Mouse (Mus musculus): ENCODE results near the gene Usp9x. TPM values are rescaled to one million over a fixed set of nuclear protein-coding genes. Genes with fewer than 3 reads are reported as not detected.

The Usp9x gene
- polyA plus RNA-seq, 1 experiment from 2014 or later, result 10.8 TPM

GRCm38 (mm10) chrX:13046893-13047435, 24.3 kb upstream of the Usp9x start:
- H3K27me3 ChIP-seq (ENCODE audit: insufficient read depth, low read length), result no peaks in the 10 kb centered on the region
- peak overlapping the region; percentile 58; the same call in 1 of the 2 replicates for H3K4me2 ChIP-seq (ENCODE audit: low read depth, low read length)
- H3K36me3 ChIP-seq (replicated peaks; ENCODE audit: insufficient read depth, low read length), result no peaks in the 10 kb centered on the region
- no peak overlapping the region for H3K9ac ChIP-seq (replicated peaks)
- H3K4me3 ChIP-seq (ENCODE audit: low read depth, low read length), result no peak overlapping the region
- ATAC-seq, result no peak
- TF ChIP-seq EP300 (IDR thresholded peaks at IDR 0.05; ENCODE audit: low read depth) (no peak), CTCF (IDR thresholded peaks at IDR 0.05; ENCODE audit: low read depth) (no peak)
- no peak for DNase-seq
- no peaks in the 10 kb centered on the region for H3K9me3 ChIP-seq (ENCODE audit: low read length)
- peaks cover 3% of the 10 kb centered on the region; the same call in 1 of the 2 replicates for H3K4me1 ChIP-seq (ENCODE audit: insufficient read depth)
- WGBS (ENCODE audit: insufficient replicate concordance), result 55% methylated on average over 6 of the region's 6 CpGs
- no peak overlapping the region for H3K27ac ChIP-seq (ENCODE audit: low read depth)

DNA sequence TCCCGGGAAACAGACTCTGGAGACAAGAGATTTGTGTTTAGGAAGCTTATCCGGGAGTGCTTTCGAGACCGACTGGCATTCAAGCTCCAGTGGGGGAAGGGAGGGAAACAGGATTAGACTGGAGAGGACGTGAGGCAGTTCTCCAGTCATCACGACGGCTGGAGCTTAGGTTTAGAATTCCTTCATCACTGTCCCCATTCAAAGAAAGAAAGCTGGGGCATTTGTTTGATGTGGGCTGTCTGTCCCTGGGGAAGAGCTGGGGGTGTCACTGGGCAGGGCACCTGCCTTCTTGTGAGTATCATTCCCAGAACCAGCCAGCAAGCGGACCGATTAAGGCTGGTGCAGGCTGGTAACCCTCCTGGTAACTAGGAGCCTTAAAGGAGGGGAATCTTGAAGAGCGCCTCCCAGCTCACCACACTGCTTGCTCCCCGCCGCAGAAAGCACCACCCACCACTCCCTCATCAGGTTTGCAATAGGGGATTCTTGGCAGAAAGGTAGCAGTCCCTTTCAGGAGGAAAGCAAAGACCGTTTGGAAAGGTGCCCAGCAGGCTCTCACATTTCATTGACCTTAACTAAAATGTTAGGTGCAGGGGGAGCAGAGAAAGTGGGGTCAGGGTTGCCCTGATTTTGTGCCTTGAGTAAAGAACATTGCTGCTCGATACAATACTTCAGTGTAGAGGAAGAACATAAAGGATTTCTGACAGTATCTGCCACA, 23.5 kb upstream of the Usp9x start:
- no peak for ATAC-seq
- no peaks in the 10 kb centered on the region for H3K36me3 ChIP-seq (replicated peaks; ENCODE audit: insufficient read depth, low read length)
- peak overlapping the region; percentile 44; the same call in 1 of the 2 replicates for H3K27ac ChIP-seq (ENCODE audit: low read depth)
- TF ChIP-seq CTCF (IDR thresholded peaks at IDR 0.05; ENCODE audit: low read depth) (no peak), EP300 (IDR thresholded peaks at IDR 0.05; ENCODE audit: low read depth) (no peak)
- 0 out of 2 replicates have a peak overlapping the region, but pooled peaks have one; percentile 17 for H3K4me3 ChIP-seq (ENCODE audit: low read depth, low read length)
- no peaks in the 10 kb centered on the region for H3K27me3 ChIP-seq (ENCODE audit: insufficient read depth, low read length)
- H3K9me3 ChIP-seq (ENCODE audit: low read length), result no peaks in the 10 kb centered on the region
- peak overlapping the region; percentile 58 for H3K4me2 ChIP-seq (ENCODE audit: low read depth, low read length)
- DNase-seq, result peak; percentile 20
- peaks cover 2% of the 10 kb centered on the region; the same call in 1 of the 2 replicates for H3K4me1 ChIP-seq (ENCODE audit: insufficient read depth)
- 39% methylated on average over 14 of the region's 14 CpGs for WGBS (ENCODE audit: insufficient replicate concordance)
- H3K9ac ChIP-seq (replicated peaks), result no peak overlapping the region

- ATAC-seq (peak; percentile 99), DNase-seq (peak; percentile 56)
- 61% methylated on average over 1 of the region's 1 CpGs for WGBS (ENCODE audit: insufficient replicate concordance)
- H3K27ac ChIP-seq (ENCODE audit: low read depth), result peak overlapping the region; percentile 7; the same call in 1 of the 2 replicates
- peak; percentile 81 for TF ChIP-seq EP300 (IDR thresholded peaks at IDR 0.05; ENCODE audit: low read depth)
- no peak for TF ChIP-seq CTCF (IDR thresholded peaks at IDR 0.05; ENCODE audit: low read depth)
- H3K9ac ChIP-seq (replicated peaks), result no peak overlapping the region
- no peaks in the 10 kb centered on the region for H3K27me3 ChIP-seq (ENCODE audit: insufficient read depth, low read length)
- 0 out of 2 replicates have a peak, but pooled peaks cover 7% of the 10 kb centered on the region for H3K4me1 ChIP-seq (ENCODE audit: insufficient read depth)
- no peaks in the 10 kb centered on the region for H3K36me3 ChIP-seq (replicated peaks; ENCODE audit: insufficient read depth, low read length)
- H3K4me2 ChIP-seq (ENCODE audit: low read depth, low read length), result peak overlapping the region; percentile 32; the same call in 1 of the 2 replicates
- no peak overlapping the region for H3K4me3 ChIP-seq (ENCODE audit: low read depth, low read length)
- H3K9me3 ChIP-seq (ENCODE audit: low read length), result no peaks in the 10 kb centered on the region
These were observed 16.7 kb upstream of the Usp9x start for GRCm38 (mm10) chrX:13054612-13055011.

- H3K9ac ChIP-seq (replicated peaks), result no peak overlapping the region
- peaks cover 5% of the 10 kb centered on the region; the same call in 1 of the 2 replicates for H3K4me1 ChIP-seq (ENCODE audit: insufficient read depth)
- no peaks in the 10 kb centered on the region for H3K36me3 ChIP-seq (replicated peaks; ENCODE audit: insufficient read depth, low read length)
- H3K4me2 ChIP-seq (ENCODE audit: low read depth, low read length), result no peak overlapping the region
- H3K9me3 ChIP-seq (ENCODE audit: low read length), result no peaks in the 10 kb centered on the region
- DNase-seq (no peak), ATAC-seq (no peak)
- H3K4me3 ChIP-seq (ENCODE audit: low read depth, low read length), result no peak overlapping the region
- no peaks in the 10 kb centered on the region for H3K27me3 ChIP-seq (ENCODE audit: insufficient read depth, low read length)
- H3K27ac ChIP-seq (ENCODE audit: low read depth), result no peak overlapping the region
- TF ChIP-seq CTCF (IDR thresholded peaks at IDR 0.05; ENCODE audit: low read depth) (no peak), EP300 (IDR thresholded peaks at IDR 0.05; ENCODE audit: low read depth) (no peak)
- 45% methylated on average over 3 of the region's 3 CpGs for WGBS (ENCODE audit: insufficient replicate concordance)
These were observed 9.3 kb upstream of the Usp9x start for GRCm38 (mm10) chrX:13061961-13062360.

- Histone ChIP-seq H3K4me1 (ENCODE audit: insufficient read depth) (peaks cover 5% of the 10 kb centered on the region; the same call in 1 of the 2 replicates), H3K36me3 (replicated peaks; ENCODE audit: insufficient read depth, low read length) (no peaks in the 10 kb centered on the region), H3K9ac (replicated peaks) (no peak overlapping the region), H3K9me3 (ENCODE audit: low read length) (no peaks in the 10 kb centered on the region), H3K27me3 (ENCODE audit: insufficient read depth, low read length) (no peaks in the 10 kb centered on the region), H3K4me3 (ENCODE audit: low read depth, low read length) (no peak overlapping the region), H3K4me2 (ENCODE audit: low read depth, low read length) (no peak overlapping the region), H3K27ac (ENCODE audit: low read depth) (no peak overlapping the region)
- 68% methylated on average over 7 of the region's 9 CpGs for WGBS (ENCODE audit: insufficient replicate concordance)
- no peak for DNase-seq
- TF ChIP-seq EP300 (IDR thresholded peaks at IDR 0.05; ENCODE audit: low read depth) (no peak), CTCF (IDR thresholded peaks at IDR 0.05; ENCODE audit: low read depth) (no peak)
- no peak for ATAC-seq
These were observed 6.9 kb upstream of the Usp9x start for GRCm38 (mm10) chrX:13064273-13064925.

- Histone ChIP-seq H3K9ac (replicated peaks) (0 out of 2 replicates have a peak overlapping the region, but pooled peaks have one; percentile 63), H3K9me3 (ENCODE audit: low read length) (no peaks in the 10 kb centered on the region), H3K4me3 (ENCODE audit: low read depth, low read length) (peak overlapping the region; percentile 75), H3K27ac (ENCODE audit: low read depth) (peak overlapping the region; percentile 98), H3K4me2 (ENCODE audit: low read depth, low read length) (peak overlapping the region; percentile 75), H3K4me1 (ENCODE audit: insufficient read depth) (no peaks in the 10 kb centered on the region), H3K36me3 (replicated peaks; ENCODE audit: insufficient read depth, low read length) (no peaks in the 10 kb centered on the region), H3K27me3 (ENCODE audit: insufficient read depth, low read length) (no peaks in the 10 kb centered on the region; the same call in 1 of the 2 replicates)
- ATAC-seq (no peak), DNase-seq (no peak)
- no peak for TF ChIP-seq EP300 (IDR thresholded peaks at IDR 0.05; ENCODE audit: low read depth)
- TF ChIP-seq CTCF (IDR thresholded peaks at IDR 0.05; ENCODE audit: low read depth), result no peak
- WGBS (ENCODE audit: insufficient replicate concordance), result 36% methylated on average over 8 of the region's 8 CpGs
These were observed 1.1 kb upstream of the Usp9x start for GRCm38 (mm10) chrX:13070206-13070572.

All from liver, postnatal 0 days (tissue).